Mouse (Mus musculus): ENCODE measurements around the gene Cdh13. TPM values are rescaled to one million over a fixed set of nuclear protein-coding genes. Genes with fewer than 3 reads are reported as not detected.
A peak's percentile ranks its signal among the peaks of the same experiment; 100 is the strongest.

Gene Cdh13
- polyA plus RNA-seq, 1 experiment from 2014 or later = 62.2 TPM

DNA sequence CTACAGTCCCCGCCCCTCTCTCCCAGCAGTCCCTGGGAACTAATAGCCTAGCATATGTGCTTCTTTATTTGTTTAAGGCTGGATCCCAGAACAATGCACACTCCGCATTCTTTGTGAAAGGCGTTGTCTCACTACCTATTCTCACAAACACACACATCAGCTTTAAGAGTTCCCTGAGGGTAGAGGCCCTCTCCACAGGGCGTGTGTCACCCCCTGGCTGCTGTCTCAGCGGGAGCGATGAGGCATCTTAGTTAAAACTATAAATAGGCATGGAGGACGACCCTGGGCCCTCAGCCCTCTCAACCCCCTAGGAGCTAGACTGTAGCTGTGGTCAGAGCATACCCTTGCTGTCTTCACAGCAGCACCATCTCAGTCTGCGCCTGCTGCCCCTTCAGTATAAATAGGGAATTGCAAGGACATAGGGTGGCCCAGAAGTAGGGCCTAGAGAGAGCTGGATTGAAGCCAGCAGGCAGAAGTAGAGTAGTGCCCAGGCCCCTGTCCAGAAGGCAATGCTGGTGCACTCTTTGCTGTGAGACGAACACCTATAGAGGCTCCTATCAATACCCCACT, 738.9 kb downstream of the Cdh13 start:
- ATAC-seq (no peak), DNase-seq (ENCODE audit: low read depth, low spot score) (no peak)
- CTCF ChIA-PET = no interaction called here

DNA sequence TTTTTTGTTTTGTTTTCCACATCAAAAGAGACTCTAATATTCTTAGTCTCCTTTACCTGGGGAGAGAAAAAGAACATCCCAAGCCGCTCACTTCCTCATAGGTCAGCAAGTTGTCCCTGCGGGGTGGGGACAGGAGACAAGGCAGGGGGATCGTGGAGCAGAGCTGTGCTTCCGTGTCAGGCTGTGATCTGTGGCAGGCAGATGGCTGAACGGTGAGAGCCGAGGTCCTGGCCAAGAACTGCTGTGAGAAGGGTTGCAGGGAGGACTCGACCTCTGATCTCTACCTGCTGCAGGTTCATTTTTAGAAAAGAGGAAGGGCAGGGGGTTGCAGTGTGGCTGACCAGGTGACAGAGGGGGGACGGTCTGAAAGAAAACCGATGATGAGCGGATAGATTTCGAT, 749.9 kb downstream of the Cdh13 start:
- no peaks in the 10 kb centered on the region for H3K27me3 ChIP-seq
- no peak for TF ChIP-seq CTCF (IDR thresholded peaks at IDR 0.05)
- ATAC-seq (no peak), DNase-seq (ENCODE audit: low read depth, low spot score) (no peak)
- POLR2A ChIA-PET = no interaction called here
- CTCF ChIA-PET = no interaction called here
- in situ Hi-C loops (cut with MboI; ENCODE audit: low pct_unique_long_range_greater_than_20kb) = no loop called here

More for the DNA sequence above, 738.9 kb downstream of the Cdh13 start:
- POLR2A ChIA-PET = no interaction called here
- H3K27me3 ChIP-seq = no peaks in the 10 kb centered on the region
- no peak for TF ChIP-seq CTCF (IDR thresholded peaks at IDR 0.05)
- in situ Hi-C loops (cut with MboI; ENCODE audit: low pct_unique_long_range_greater_than_20kb) = no loop called here

DNA sequence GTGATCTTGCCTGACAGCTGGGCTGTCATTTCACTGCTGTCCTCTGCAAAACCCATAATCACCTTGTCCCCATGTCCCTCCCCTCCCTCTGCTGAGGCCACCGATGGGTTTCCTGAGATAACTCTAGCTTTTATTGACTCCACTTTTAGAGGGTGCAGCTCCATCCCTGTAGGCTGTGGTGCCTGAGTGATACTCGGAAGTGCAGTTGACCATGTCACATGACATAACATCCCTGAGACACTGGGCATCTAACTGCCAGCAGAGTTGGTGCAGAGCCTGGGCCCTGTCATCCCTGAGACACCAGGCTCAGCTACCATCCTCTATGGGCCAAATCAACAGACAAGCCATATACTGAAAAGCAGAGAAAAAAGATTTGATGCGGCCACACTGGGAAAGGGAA, 750.5 kb downstream of the Cdh13 start:
- ChIA-PET POLR2A (no interaction called here), CTCF (no interaction called here)
- no peak for TF ChIP-seq CTCF (IDR thresholded peaks at IDR 0.05)
- H3K27me3 ChIP-seq = no peaks in the 10 kb centered on the region
- ATAC-seq (no peak), DNase-seq (ENCODE audit: low read depth, low spot score) (no peak)
- in situ Hi-C loops (cut with MboI; ENCODE audit: low pct_unique_long_range_greater_than_20kb) = no loop called here

DNA sequence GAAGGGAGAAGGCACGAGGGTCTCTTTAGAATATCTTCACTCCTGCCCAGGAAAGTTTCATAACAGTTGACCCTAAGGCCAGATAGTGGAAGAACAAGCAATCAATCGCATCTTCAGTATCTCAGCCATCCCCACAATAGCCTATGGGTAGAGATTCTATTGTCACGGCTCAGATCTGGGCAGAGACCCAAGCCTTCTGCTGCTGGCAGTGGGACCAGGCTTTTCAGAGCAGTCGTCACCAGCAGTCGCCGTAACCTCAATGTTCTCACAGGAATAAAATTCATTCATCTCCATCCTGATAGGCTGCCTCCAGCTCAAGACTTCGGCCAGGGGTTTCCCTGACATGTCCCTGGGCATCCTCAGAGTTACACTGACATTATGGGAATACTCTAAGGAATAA, 751.6 kb downstream of the Cdh13 start:
- ATAC-seq (no peak), DNase-seq (ENCODE audit: low read depth, low spot score) (no peak)
- ChIA-PET POLR2A (no interaction called here), CTCF (no interaction called here)
- in situ Hi-C loops (cut with MboI; ENCODE audit: low pct_unique_long_range_greater_than_20kb) = no loop called here
- no peak for TF ChIP-seq CTCF (IDR thresholded peaks at IDR 0.05)
- no peaks in the 10 kb centered on the region for H3K27me3 ChIP-seq

DNA sequence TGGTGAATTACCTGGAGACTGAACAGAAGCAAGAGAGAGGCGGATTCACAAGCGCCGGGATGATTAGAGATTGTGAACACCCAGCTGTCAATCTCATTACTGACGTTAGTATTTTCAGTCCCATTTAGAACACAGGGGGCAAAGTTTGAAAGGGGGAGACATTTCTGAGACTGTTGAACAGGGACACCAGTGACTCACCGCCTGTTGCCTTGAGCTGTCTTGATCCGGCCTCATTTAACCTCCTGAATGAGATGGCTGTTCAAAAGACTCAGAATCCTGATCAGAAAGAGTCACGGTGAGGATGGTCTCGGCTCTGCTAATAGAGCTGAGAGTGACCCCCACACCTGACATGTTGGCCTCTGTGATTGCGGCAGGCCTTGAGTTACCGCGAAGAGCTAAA, 754.0 kb downstream of the Cdh13 start:
- no peak for DNase-seq (ENCODE audit: low read depth, low spot score)
- ATAC-seq = no peak
- CTCF ChIA-PET = no interaction called here
- POLR2A ChIA-PET = interaction anchor here (0.6 kb wide), 1 partner anchor 379 kb away, joined by 3 read pairs; no protein-coding TSS in a partner anchor
- H3K27me3 ChIP-seq = no peaks in the 10 kb centered on the region
- no peak for TF ChIP-seq CTCF (IDR thresholded peaks at IDR 0.05)
- in situ Hi-C loops (cut with MboI; ENCODE audit: low pct_unique_long_range_greater_than_20kb) = no loop called here

DNA sequence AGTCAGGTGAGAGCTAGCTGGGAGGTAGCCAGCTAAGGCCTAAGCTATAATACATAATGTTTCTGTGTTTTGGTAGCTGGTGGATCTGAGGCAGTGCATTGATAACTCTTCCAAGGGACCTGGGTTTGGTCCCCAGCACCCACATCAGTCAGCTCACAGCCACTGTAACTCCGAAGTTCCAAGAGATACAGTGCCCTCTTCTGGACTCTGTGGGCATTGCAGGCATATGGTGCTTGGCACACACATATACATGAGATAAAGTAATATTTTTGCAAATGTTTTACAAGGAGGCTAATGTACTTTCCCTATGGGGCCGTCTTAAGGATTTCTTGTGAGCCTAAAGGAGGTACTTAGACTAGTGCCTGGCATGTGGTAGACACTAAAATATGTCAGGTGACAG, 755.8 kb downstream of the Cdh13 start:
- in situ Hi-C loops (cut with MboI; ENCODE audit: low pct_unique_long_range_greater_than_20kb) = no loop called here
- no peaks in the 10 kb centered on the region for H3K27me3 ChIP-seq
- DNase-seq (ENCODE audit: low read depth, low spot score) (no peak), ATAC-seq (no peak)
- CTCF ChIA-PET = no interaction called here
- TF ChIP-seq CTCF (IDR thresholded peaks at IDR 0.05) = no peak
- POLR2A ChIA-PET = no interaction called here

DNA sequence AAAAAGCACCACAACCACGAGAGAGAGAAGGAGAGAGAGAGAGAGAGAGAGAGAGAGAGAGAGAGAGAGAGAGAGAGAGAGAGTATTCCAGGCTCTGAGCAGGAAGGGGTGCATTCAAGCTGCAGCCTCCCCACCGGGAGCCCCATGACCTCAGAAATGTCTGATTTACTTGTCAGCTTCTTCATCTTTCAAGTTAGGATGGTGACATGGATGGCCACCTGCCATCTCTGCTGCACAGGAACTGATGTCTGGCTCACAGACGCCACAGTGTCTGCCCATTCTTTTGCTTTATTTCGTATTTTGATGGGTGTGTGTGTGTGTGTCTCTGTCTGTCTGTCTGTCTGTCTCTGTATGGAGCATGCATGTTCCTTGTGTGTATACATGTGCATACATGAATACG, 774.3 kb downstream of the Cdh13 start:
- ATAC-seq (no peak), DNase-seq (ENCODE audit: low read depth, low spot score) (no peak)
- TF ChIP-seq CTCF (IDR thresholded peaks at IDR 0.05) = no peak
- H3K27me3 ChIP-seq = no peaks in the 10 kb centered on the region
- in situ Hi-C loops (cut with MboI; ENCODE audit: low pct_unique_long_range_greater_than_20kb) = no loop called here
- ChIA-PET POLR2A (no interaction called here), CTCF (no interaction called here)

DNA sequence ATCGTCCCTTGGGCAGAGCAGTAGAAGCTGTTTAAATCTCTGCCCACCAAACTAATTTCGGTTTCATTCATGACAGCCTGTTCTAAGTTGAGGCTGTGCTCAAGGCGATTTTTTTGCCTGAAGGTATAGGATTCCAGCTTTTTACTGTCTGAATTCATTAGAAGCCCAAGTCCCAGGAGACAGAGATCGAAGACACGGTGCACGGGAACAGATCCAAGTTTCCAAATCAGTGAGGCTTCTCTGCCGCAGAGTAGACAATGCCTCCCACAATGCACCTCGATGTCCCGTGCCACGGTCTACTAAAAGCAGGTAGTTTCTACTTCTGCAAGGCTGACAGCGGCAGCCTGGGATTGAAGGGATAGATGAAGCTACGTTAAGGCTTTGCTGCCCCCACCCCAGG, 778.1 kb downstream of the Cdh13 start:
- H3K27me3 ChIP-seq = no peaks in the 10 kb centered on the region
- DNase-seq (ENCODE audit: low read depth, low spot score) (no peak), ATAC-seq (no peak)
- POLR2A ChIA-PET = no interaction called here
- in situ Hi-C loops (cut with MboI; ENCODE audit: low pct_unique_long_range_greater_than_20kb) = loop anchor here (10.0 kb wide), 1 partner anchor 1137 kb away; no protein-coding TSS in a partner anchor
- CTCF ChIA-PET = no interaction called here
- TF ChIP-seq CTCF (IDR thresholded peaks at IDR 0.05) = no peak

DNA sequence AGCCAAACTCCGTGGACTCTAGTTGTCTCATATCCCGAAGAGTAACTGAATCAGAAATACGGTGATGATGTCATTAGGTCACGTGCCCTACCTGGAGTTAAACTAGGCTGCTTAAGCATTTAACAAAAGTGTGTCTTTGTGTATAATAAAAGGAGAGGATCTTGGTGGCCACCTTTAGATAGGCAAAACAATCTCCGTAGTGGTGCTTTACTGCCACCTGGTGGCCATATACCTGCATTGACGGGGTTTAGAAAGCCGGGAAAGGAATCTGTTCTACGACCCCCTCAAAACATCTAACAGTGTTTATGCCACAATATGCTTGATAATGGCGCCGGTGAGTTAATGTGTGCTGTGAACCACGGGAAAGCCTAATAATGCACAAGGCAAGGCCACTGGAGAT, 781.0 kb downstream of the Cdh13 start:
- in situ Hi-C loops (cut with MboI; ENCODE audit: low pct_unique_long_range_greater_than_20kb) = loop anchor here (10.0 kb wide), 1 partner anchor 1140 kb away; no protein-coding TSS in a partner anchor
- no peaks in the 10 kb centered on the region for H3K27me3 ChIP-seq
- TF ChIP-seq CTCF (IDR thresholded peaks at IDR 0.05) = peak; percentile 70
- ATAC-seq (no peak), DNase-seq (ENCODE audit: low read depth, low spot score) (no peak)
- CTCF ChIA-PET = interaction anchor here (0.8 to 1.0 kb wide), 3 partner anchors 9 to 1134 kb away, joined by 3 to 4 read pairs (median 3); no protein-coding TSS in a partner anchor
- POLR2A ChIA-PET = no interaction called here

DNA sequence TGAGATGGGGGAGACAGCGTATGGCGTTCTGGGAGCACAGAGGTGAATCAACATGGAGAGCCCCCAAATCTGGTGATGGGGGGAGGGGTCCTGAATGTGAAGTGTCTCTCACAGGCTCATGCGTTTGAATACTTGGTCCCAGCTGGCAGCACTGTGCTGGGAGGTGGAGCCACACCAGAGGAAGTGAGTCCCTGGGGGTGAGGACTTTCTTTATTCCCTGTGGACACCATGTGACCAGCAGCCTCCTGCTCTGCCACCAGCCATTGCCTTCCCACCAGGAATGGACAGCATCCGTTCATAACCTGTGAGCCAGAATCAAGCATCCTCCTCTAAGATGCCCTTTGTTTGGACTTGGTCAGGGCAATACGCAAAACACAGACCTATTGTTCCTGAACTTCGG, 788.8 kb downstream of the Cdh13 start:
- TF ChIP-seq CTCF (IDR thresholded peaks at IDR 0.05) = no peak
- in situ Hi-C loops (cut with MboI; ENCODE audit: low pct_unique_long_range_greater_than_20kb) = no loop called here
- ChIA-PET CTCF (no interaction called here), POLR2A (no interaction called here)
- no peak for ATAC-seq
- no peak for DNase-seq (ENCODE audit: low read depth, low spot score)
- H3K27me3 ChIP-seq = no peaks in the 10 kb centered on the region

DNA sequence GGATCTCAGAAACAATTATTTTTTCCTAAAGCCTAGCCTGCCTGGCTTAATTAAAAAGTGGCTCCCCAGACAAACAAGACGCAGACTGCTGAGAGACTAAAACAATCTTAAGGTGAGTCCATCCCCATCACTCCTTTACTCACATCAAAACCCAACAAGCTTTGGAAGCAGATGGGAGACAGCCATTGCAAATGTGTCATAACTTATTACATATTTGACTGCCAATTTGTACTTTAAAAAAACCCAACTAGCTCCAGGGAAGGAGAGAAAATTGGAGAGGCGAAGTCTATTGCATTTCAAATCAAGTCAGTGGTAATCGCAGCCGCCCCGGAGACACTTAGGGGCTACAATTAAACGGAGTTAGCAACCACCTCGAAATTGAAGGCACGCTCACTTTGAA, 801.5 kb downstream of the Cdh13 start:
- ChIA-PET POLR2A (no interaction called here), CTCF (no interaction called here)
- no peak for DNase-seq (ENCODE audit: low read depth, low spot score)
- no peak for TF ChIP-seq CTCF (IDR thresholded peaks at IDR 0.05)
- no peak for ATAC-seq
- in situ Hi-C loops (cut with MboI; ENCODE audit: low pct_unique_long_range_greater_than_20kb) = no loop called here
- no peaks in the 10 kb centered on the region for H3K27me3 ChIP-seq

DNA sequence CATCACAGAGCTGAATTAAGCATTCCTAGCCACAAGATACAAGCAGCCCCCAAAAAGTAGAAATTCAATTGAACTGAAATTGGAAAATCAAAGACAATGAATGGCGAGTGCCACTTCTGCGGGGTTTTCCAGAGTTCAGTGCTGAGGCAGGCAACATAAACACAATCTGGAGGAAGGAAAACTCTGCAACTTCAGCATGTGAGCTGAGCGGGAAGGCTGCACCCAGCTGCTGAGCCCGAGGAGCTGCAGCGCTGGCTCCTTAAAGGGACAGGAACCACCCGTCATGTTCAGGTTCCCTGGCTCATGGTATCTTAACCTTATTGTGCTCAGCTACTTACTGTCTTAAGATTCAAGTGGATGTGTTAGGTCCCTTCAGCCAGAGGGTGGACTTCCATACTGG, 814.7 kb downstream of the Cdh13 start:
- in situ Hi-C loops (cut with MboI; ENCODE audit: low pct_unique_long_range_greater_than_20kb) = no loop called here
- no peak for DNase-seq (ENCODE audit: low read depth, low spot score)
- no peak for ATAC-seq
- TF ChIP-seq CTCF (IDR thresholded peaks at IDR 0.05) = no peak
- CTCF ChIA-PET = no interaction called here
- POLR2A ChIA-PET = interaction anchor here (0.6 kb wide), 1 partner anchor 657 kb away, joined by 3 read pairs; no protein-coding TSS in a partner anchor
- no peaks in the 10 kb centered on the region for H3K27me3 ChIP-seq
